Mouse (Mus musculus): ENCODE data around the gene Dnajb11. TPM values are rescaled to one million over a fixed set of nuclear protein-coding genes. Genes with fewer than 3 reads are reported as not detected.

Gene Dnajb11
- total RNA-seq, 2 experiments from 2014 or later = 91.4 to 118 TPM

DNA sequence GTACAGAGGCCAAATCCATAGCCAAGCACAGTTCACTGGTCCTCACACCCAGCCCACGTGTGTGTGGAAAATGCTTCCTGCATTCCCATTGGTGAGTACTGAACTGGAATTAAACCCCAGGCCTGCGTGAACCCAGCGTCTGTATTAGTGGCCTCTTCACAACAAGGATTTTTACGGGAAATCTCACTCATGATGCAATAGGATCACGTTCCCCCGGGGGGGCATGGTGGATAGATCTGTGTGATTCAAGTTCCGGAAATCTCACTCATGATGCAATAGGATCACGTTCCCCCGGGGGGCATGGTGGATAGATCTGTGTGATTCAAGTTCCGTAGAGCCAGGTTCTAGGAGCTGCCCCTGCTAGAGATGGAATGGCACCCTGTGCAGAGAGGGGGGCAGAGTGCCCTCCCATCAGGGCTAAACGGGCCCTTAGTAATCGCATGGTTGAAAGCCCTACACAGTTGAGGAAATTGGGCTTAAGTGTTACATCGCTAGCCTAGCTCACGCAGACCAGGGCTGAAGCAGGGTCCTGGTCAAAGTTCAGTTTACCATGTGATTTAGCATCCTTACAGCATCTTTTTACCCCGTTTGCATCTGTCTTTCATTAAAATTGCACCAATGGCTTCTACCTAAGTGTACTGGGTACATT lies 61.1 kb downstream of the Dnajb11 start:
- ATAC-seq (replicated peaks; ENCODE audit: low FRiP score, poor library complexity, severe bottlenecking) = no peak

- no peak for ATAC-seq (replicated peaks; ENCODE audit: low FRiP score, poor library complexity, severe bottlenecking)
These were observed 62.6 kb downstream of the Dnajb11 start for GRCm38 (mm10) chr16:22919971-22920854.

DNA sequence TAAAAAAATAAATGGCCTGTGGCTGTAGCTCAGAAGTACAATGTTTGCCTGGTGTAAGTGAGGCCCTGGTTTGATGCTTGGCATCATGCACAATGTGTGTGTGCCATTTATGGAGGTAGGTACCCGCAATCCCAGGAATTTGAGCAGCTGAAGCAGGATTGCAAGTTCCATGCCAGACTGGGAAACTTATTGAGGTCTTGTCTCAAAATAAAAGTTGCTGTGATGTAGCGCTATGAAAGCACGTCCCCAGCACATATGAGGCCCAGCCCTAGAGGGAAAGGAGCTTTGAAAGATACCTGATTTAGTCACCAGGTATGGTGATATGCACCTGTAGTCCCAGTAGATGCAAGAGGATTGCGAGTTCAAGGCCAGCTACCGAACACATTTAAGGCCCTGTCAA lies 64.1 kb downstream of the Dnajb11 start:
- ATAC-seq (replicated peaks; ENCODE audit: low FRiP score, poor library complexity, severe bottlenecking) = no peak

- no peak for ATAC-seq (replicated peaks; ENCODE audit: low FRiP score, poor library complexity, severe bottlenecking)
These were observed 64.8 kb downstream of the Dnajb11 start for GRCm38 (mm10) chr16:22922433-22922832.

Other genes starting within 250 kb of the Dnajb11 start
- 4.0 and 6.7 TPM in 2 replicates for gene Dgkg, start 200.6 kb upstream of the Dnajb11 start, total RNA-seq (2015; ENCODE audit: low replicate concordance)
- 1.5 and 4.0 TPM in 2 replicates for gene Dgkg, start 200.6 kb upstream of the Dnajb11 start, total RNA-seq (2017; ENCODE audit: low replicate concordance)
- gene Crygs, start 46.3 kb upstream of the Dnajb11 start, total RNA-seq (2015; ENCODE audit: low replicate concordance) = not detected in 2 replicates
- not detected in 2 replicates for gene Crygs, start 46.3 kb upstream of the Dnajb11 start, total RNA-seq (2017; ENCODE audit: low replicate concordance)
- 86.1 and 90.5 TPM in 2 replicates for gene Tbccd1, start 176 bp upstream of the Dnajb11 start, total RNA-seq (2015; ENCODE audit: low replicate concordance)
- 99.1 and 105 TPM in 2 replicates for gene Tbccd1, start 176 bp upstream of the Dnajb11 start, total RNA-seq (2017; ENCODE audit: low replicate concordance)
- gene Ahsg, start 33.4 kb downstream of the Dnajb11 start, total RNA-seq (2015; ENCODE audit: low replicate concordance) = not detected in 2 replicates
- not detected in 2 replicates for gene Ahsg, start 33.4 kb downstream of the Dnajb11 start, total RNA-seq (2017; ENCODE audit: low replicate concordance)
- not detected in 2 replicates for gene Fetub, start 60.5 kb downstream of the Dnajb11 start, total RNA-seq (2015; ENCODE audit: low replicate concordance)
- gene Fetub, start 60.5 kb downstream of the Dnajb11 start, total RNA-seq (2017; ENCODE audit: low replicate concordance) = not detected in 2 replicates
- gene Hrg, start 93.2 kb downstream of the Dnajb11 start, total RNA-seq (2015; ENCODE audit: low replicate concordance) = not detected in 2 replicates
- gene Hrg, start 93.2 kb downstream of the Dnajb11 start, total RNA-seq (2017; ENCODE audit: low replicate concordance) = not detected in 2 replicates
- not detected in 2 replicates for gene Kng2, start 171.6 kb downstream of the Dnajb11 start, total RNA-seq (2015; ENCODE audit: low replicate concordance)
- gene Kng2, start 171.6 kb downstream of the Dnajb11 start, total RNA-seq (2017; ENCODE audit: low replicate concordance) = 2.6 TPM in 1 of 2 replicates, not detected in the other
- gene Kng1, start 200.0 kb downstream of the Dnajb11 start, total RNA-seq (2015; ENCODE audit: low replicate concordance) = 0.72 and 3.4 TPM in 2 replicates
- not detected in 2 replicates for gene Kng1, start 200.0 kb downstream of the Dnajb11 start, total RNA-seq (2017; ENCODE audit: low replicate concordance)
- 140 and 151 TPM in 2 replicates for gene Eif4a2, start 249.6 kb downstream of the Dnajb11 start, total RNA-seq (2015; ENCODE audit: low replicate concordance)
- 189 and 232 TPM in 2 replicates for gene Eif4a2, start 249.6 kb downstream of the Dnajb11 start, total RNA-seq (2017; ENCODE audit: low replicate concordance)

All from erythroid progenitor cell, adult 5-6 weeks (primary cell).